Mouse (Mus musculus) left cerebral cortex, adult 18-20 months (tissue): ENCODE data around the gene Dhrs13. TPM values are rescaled to one million over a fixed set of nuclear protein-coding genes. Genes with fewer than 3 reads are reported as not detected.

Experiments used
- DNase-seq, 2 experiments: peaks; one replicate each; pipeline ENCODE4 v3.0.0; 2021 to 2022; ENCODE audit warnings: low spot score in 2 of 2, mixed read lengths in 1 of 2
- long read RNA-seq, 2 experiments: library from polyadenylated mRNA; stranded (forward); transcript quantifications; one replicate each; pipeline ENCODE4 v2.0.0; 2021
- total RNA-seq, 2 experiments: library from RNA; stranded (reverse); gene quantifications; 2 replicates each; pipeline ENCODE4 v1.2.3; 2021

The Dhrs13 gene
- 1 to 10 TPM; 5.1 to 6.9 TPM for total RNA-seq
- long read RNA-seq, experiment 1, transcript Dhrs13-201 (5 exons, 1,779 nt), result major isoform, 5 of 8 reads
- long read RNA-seq, experiment 1, partial matches to known transcripts, result 0 of 8 reads
- long read RNA-seq, experiment 1, other reads (novel, unspliced or antisense), result 1 of 8 reads
- long read RNA-seq, experiment 2, transcript Dhrs13-201 (5 exons, 1,779 nt), result major isoform, 7 of 7 reads
- long read RNA-seq, experiment 2, partial matches to known transcripts, result 0 of 7 reads
- long read RNA-seq, experiment 2, other reads (novel, unspliced or antisense), result 0 of 7 reads

DNA sequence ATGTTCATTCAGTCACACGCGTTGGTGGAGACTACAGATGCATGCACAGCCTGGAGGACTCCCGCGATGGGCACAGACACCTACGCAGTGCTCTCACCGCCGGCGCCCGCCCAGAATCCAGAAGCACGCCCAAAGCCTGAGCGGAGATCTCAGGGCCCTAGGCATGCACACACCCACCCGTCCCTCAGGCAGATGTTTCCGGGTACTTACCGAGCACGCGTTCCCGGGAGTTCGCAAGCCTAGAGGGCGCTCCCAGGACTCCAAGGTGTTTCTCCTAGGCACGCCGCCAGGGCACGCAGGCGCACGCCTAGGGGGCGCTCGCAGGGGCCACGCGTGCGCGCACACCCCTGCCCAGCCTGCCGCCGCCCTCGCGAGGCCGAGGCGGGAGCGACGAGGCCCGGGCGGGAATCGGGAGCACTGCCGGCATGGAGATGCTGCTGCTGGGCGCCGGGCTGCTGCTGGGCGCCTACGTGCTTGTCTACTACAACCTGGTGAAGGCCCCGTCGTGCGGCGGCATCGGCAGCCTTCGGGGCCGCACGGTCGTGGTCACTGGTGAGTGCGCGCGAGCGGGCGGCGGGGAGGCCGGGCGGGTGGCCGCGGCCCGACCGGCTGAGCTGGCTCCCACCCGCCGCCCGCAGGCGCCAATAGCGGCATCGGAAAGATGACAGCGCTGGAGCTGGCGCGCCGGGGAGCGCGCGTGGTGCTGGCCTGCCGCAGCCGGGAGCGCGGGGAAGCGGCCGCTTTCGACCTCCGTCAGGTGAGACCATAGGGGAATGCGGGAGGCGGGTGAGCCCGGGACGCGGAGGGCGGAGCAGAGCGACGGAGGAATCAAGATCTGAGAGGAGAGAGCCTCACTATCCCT, at the start of gene Dhrs13:
Dhrs13 (plus strand) TSS at position 334 of the 862 bp plus-strand sequence.
- DNase-seq, result peak; percentile 79 to 88

DNA sequence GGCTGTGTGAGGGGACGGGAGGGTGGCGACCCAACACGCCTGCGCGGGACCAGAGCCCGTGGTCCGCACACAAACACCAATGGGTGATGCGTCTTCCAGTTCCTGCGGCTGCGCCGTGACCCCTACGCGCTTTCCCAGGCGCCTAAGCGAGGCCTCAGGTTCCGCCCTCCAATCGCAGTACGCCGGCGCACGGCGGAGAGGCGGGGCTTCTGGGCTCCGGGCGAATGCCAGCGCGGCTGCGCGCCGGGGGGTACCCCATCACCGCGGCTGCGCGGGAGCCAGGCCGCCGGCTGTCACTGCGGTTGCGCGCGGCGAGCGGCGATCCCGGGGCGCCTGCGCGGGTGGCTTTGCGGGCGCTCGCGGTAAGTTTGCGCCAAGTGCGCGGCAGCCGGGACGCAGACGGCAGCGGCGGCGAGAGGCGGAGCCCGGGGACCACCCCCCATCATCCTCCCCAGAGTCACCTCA, 49.6 kb upstream of the Dhrs13 start, which contains the start of gene Phf12:
Phf12 (plus strand) TSS at position 314 of the 465 bp plus-strand sequence.
- DNase-seq, result peak; percentile 99 to 100

DNA sequence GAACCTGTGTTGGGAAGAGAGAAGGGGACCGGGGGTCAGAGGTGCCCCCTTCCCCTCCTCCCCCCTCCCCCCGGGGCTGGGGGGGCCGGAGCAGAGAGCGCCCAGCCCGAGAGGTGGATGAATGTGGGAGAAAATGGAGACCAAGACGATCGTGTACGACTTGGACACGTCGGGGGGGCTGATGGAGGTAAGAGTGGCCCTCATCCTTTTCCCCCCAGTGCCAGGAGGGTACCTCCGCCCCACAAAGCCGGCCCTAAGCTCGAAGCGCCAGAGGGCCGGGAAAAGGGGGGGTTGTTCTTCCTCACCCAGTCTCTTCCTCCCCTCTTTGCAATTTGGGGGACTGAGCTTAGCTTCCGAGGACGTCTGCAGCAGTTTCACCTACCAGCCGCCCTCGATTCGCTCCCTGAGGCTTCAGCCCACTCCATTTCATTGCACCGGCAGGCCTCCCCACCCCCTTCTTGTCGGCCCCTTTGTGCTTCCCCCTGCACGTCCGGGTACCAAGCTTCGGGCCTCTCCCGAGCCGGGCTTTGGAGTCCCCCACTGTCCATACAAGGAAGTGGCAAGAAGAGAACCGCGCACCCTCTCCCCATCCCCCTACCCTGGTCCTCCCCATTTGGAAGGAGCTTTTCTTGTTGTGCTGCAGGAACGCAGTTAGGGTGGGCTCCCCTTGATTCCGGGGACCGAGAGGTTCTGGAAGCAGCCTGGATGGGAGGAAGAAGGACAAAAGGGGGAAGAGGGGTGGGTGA, 48.7 kb upstream of the Dhrs13 start:
- DNase-seq, result peak; percentile 27 to 39

DNA sequence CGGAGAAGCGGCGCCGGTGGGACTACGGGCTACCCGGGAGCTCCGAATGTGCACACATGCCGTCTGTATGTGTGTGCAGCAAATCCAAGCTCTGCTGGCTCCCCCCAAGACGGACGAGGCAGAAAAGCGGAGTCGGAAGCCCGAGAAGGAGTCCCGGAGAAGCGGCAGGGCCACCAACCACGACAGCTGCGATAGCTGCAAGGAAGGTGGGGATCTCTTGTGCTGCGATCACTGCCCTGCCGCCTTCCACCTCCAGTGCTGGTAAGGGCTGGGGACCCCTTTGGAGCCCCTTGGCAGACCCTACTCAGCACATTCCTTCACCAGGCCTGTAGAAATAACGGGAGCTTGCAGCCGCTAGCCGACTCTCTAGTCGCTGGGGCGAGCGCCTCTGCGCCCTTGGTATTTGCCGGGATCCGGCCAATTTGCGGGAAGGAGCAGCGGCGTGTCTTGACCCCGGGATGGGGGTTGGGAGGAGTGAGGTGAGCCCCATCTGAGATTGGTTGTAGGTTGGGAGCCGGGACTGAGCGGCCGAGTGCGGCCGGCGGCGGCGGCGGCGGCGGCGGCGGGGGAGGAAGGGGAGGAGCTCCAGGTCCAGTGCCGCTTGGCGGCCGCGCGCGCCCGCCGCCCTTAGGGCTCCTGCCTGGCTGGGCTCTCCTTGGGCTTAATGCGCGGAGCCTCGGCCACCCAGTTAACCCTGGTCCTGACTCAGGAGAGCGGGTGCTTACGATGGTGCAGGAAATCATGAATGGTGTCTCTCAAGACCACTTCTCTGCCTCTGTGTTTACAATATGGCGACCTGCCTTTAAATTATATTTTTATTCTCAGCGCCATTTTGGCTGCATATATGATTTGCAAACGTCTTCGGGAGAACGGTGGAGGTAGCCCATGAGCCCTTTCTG, 47.9 kb upstream of the Dhrs13 start:
- DNase-seq, result peak; percentile 48 to 68

DNA sequence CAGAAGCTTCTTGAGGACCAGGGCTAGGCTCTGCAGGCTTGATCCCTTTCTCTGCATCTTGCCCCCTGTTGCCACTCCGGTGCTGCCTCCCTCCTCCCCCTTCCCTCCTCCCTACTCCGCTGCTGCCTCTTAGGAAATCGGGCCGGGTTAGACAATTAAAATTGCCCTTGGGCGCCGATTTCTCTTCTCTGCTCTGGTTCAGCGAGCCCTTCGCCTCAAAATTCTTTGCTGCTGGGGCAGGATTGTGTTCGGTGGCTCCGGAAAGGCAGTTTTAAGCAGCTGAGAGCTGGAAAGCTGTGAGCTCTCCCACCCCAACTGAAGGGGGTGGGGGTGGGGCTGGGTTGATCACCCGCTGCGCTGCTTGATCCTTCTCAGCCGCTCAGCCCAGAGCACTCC, 47.2 kb upstream of the Dhrs13 start:
- peak; percentile 36 to 52 for DNase-seq

DNA sequence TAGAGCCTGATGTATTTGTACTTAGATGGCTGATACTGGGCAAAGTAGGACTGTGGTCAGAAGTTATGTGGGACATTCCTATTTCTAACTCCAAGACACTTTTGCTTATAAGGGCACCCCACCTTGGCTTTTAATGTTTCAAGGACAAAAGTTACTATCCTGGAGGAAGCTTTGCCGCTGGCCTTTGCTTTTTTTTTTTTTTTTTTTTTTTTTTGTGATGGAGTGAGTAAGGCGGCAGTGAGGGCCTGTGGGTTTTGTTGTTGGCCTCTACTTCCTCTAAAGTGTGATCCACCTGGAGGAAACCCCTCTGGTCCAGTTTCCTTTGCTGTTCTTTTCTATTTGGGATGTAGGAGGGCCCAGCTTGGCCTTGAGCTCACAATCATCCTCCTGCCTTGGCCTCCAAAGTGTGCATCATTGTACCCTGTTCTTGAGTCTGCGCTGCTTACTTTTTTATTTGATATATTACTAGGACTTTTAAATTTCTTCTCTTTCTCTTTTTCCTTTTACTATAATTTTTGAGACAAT, 46.5 kb upstream of the Dhrs13 start:
- no peak for DNase-seq

DNA sequence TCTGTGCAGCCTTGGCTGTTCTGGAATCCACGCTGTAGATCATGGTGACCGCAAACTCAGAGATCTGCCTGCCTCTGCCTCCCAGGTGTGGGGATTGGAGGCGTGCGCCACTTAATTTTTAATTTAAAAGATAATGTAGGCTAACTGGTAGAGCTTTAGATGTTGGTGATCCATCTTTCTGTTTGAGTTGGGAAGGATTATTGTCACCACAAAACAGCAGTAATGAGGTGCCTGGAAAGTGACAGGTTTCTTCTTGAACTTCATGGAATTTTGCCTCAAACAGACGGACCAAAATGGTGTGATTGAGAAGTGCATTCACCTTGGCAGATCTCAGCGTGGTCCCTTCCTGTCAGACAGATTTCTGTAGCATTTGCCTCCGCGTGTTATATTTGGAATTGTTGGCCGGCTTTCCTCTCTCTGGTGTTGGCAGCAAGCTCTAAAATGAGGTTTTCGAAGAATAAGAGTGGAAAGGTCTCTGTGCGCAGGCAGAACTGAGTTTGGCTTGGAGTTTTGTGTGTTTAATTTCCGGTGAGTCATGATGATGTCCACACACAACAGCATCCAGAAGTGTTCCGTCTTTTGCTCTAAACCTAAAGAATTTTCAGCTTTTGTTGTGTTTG, 42.9 kb upstream of the Dhrs13 start:
- peak in 1 of 2 experiments; percentile 56 for DNase-seq

DNA sequence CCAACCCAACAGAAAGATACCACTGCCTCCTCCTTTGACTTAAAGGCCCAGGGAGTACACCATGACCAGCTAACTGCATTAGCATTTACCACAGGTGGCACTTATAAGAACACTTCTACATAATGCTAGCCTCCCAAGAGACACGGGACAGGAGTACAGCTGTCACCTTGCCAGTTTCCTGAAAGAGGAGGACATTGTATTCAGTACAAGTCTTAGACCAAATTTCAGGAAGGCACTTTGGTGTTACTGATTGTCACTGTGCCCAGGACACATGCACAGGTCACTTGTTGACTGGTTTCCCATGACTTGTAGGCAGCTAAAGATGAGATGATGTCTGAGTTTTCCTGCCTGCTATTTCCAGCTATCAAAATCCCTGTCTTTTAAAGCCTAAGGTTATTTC, 36.5 kb upstream of the Dhrs13 start:
- DNase-seq, result no peak

DNA sequence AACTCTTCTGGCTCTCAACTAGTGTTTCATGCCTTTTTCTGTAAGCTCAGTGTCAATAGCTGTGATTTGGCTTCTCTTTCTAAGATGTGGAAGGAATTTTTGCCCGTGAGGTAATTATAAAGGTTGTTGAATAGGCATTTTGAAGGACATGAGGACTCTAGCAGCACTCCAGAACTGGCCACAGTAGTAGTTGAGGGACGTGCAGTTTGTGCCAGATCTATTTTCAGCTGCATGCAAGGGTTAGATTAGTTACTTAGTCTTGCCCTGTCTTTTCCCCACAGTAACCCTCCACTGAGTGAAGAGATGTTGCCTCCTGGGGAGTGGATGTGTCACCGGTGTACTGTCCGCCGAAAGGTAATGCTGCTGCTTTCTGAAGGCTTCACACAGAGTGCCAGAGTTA, 25.6 kb upstream of the Dhrs13 start:
- DNase-seq, result no peak

DNA sequence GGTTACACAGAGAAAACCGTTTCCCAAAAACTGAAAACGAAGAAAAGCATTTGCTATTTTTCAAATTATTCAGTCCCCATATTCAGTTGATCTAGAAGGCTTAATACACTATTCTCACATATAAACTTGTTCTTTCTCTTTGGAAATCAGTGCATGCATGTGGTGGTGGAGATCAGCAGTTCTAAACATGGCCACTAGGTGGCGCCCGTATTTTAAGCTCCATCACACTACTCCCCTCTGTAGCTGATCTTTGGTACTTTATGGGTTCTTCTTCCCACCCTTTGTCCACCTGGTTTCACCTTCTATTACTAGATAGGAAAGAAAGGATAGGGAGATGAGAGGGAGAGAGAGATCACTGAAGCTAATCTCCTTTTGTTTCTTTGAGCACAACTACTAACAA, 12.4 kb upstream of the Dhrs13 start:
- DNase-seq, result peak; percentile 73 to 82

DNA sequence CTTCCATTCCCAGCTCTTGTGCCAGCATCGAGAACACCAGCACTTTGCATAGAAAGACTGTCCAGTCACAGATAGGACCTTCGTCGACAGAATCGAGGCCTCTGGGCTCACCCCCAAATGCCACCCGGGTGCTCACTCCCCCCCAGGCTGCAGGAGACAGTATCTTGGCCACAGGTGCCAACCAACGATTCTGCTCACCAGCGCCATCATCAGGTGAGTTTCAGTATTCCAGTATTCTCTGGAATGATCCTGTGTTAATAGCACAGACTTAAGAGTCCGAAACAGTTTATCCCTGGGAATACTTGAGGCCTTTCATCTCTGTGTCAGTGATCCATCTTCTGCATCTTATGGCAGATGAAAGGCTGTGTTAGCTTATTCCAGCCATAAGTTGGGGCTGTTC, 8.5 kb upstream of the Dhrs13 start:
- no peak for DNase-seq

DNA sequence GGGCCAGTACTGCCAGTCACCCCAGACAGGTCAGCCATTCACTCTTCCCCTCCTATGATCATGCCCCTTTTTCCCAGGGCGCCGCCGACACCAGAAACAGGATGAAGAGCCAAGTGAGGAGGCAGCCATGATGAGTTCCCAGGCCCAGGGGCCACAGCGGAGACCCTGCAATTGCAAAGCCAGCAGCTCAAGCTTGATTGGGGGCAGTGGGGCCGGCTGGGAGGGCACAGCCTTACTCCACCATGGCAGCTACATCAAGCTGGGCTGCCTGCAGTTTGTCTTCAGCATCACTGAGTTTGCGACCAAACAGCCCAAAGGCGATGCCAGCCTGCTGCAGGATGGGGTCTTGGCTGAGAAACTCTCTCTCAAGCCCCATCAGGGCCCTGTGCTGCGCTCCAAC, 2.8 kb upstream of the Dhrs13 start:
- DNase-seq, result no peak

DNA sequence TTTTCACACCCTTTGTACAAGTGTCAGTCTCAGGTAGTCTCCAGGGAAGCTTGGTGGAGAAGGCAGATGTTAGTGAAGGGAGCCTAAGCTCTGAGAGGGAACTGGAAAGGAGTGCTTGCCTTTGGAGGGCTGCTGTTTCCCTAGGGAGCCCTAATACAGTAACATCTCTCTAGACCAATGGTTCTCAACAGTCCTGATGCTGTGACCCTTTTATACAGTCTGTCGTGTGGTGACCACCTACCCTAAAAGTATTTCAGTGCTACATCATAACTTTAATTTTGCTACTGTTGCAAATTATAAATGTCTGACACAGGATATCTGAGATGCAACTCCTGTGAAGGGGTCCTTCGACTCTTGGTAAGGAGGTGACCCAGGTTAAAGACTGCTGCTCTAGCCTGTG, 1.5 kb upstream of the Dhrs13 start:
- DNase-seq, result no peak

DNA sequence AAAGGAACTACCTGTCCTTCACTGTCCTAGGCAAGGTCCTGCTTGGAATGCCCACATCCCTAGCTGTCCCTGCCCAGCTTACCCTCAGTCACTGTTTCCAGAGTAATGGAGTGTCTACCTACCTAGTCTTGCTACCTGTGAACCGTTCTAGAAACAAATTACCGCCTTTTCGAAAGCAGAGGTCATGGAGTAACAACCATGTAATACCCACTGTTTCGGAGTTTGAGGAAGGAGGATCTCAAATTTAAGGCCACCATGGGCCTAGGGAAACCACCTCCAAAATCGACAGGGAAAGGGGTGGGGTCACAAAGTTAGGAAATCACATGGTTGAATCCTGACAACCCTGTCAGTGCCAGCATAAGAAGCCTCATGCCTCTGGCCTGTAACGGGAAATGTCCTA, 691 bp upstream of the Dhrs13 start:
- DNase-seq, result no peak

DNA sequence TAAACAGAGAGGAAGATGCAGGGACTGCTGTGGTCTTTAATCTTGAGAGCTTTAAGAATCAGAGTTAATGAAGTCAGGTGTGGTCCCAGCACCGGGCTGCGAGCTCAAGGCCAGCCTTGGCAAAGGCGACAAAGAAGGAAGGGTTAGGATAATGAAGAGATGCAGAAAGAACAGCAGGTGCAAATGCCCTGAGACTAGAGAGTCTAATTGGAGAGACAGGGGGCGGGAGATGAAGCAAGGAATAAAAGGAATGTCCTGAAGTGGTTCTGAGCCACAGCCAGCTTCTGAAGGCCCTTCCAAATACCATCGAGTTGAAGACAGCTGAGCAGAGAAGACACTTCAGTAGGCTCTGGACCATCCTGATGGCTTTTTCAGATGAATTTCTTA, 722 bp downstream of the Dhrs13 start:
- no peak for DNase-seq

DNA sequence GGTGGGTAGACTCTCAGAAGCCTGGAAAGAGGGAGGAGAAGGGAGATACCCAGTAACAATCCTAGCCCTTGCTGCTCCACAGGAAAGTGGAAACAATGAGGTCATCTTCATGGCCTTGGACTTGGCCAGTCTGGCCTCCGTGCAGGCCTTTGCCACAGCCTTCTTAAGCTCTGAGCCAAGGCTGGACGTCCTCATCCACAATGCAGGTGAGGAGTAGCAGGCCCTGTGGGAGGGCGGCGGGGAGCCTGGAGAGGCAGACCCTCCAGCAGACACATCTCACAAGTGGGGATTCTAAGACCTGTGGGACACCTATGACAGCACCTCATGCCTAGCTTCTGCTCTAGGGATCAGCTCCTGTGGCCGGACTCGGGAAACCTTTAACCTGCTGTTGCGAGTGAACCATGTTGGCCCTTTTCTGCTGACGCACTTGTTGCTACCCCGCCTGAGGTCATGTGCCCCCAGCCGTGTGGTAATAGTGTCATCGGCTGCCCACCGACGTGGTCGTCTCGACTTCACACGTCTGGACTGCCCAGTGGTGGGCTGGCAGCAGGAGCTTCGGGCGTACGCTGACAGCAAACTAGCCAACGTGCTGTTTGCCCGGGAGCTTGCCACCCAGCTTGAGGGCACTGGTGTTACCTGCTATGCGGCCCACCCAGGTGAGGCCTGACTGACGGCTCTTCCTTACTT, 2.0 kb downstream of the Dhrs13 start:
- DNase-seq, result no peak

DNA sequence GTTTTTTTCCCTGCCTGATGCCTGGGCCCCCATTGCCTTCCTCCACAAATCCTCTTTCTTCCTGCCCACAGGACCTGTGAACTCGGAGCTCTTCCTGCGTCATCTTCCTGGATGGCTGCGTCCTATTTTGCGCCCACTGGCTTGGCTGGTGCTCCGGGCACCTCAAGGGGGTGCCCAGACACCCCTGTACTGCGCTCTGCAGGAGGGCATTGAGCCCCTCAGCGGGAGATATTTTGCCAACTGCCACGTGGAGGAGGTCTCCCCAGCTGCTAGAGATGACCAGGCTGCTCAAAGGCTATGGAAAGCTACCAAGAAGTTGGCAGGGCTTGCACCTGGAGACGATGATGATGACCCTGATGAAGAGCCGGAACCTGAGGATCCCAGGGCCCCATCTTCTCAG, 4.7 kb downstream of the Dhrs13 start:
- no peak for DNase-seq

DNA sequence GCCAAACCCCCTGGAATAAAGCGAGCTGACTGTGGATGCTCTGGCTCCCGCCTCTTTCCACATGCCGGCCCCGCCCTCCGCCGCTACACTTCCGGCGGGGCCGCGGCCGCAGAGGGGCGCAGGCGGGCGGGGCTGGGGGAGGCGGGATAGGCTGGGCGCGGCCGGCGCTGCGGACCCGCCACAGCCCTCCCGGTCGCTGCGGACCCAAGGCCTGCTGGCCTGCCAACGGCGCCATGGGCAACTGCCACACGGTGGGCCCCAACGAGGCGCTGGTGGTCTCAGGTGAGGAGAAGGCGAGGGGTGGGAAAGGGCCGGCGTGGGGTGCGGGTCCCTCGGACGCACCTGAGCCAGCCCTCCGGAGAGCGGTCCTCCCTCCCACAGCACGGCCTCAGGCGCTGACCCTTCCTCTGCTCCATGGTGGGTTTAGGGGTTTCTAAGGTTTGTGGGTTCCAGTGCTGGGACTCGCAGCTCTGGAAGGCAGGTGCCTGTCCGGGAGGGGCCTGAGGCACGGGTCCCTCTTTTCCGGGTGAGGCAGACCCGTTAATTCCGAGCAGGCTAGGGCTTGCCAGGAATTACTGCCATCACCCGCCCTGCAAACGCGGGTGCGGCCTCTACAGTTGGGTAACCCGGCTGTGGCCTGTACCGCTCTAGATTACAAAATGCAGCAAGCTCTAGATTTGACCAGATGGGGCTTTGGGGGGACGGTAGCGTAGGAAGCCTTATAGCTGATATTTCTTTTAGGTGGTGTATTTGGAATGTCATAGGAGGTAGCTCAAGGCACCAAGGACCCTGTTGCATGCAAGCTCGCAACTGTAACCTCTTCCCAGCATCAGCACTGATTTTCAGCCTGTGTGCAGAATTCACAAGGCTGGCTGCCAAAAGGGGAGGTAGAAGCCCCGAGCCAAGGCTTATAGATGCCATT, 6.0 kb downstream of the Dhrs13 start, which contains the start of gene Flot2:
Flot2 (plus strand) TSS at position 101 of the 922 bp plus-strand sequence.
- peak; percentile 38 to 61 for DNase-seq
